Mouse (Mus musculus): Measurements from ENCODE around the gene Dnajb13.

DNA sequence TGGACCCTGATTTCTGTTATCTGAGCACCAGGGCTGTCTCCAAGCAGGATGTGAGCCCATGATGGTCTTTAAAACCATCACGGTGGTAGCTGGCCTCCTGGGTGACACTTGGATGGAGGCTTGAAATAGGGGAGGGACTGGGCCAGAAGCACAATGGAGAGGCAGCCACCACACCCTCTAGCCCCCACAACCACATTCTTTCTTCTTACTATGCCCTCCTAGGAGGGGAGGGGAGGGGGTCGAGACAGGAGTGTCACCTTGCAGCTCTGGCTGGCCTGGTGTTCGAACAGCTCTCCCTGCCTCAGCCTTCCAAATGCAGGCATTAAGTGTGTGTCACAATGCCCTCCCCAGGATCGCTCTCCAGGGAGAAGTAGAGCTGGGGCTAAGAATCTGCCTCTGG is 17.4 kb downstream of the Dnajb13 start:
- TF ChIP-seq CTCF (IDR thresholded peaks at IDR 0.05; ENCODE audit: extremely low read depth, insufficient read length, insufficient replicate concordance, low read depth, low read length) (no peak), POLR2A (IDR thresholded peaks at IDR 0.05; ENCODE audit: low read depth, low read length) (no peak)

Measured in small intestine, adult 2 months (tissue).